Mouse (Mus musculus) erythroblast, embryonic 14.5 days (primary cell): Measurements from ENCODE around the gene Cyb5r3.

Experiments used
- GATA1 ChIP-seq: IDR thresholded peaks from 2 replicates; pipeline ENCODE4 v1.6.1; 2012; ENCODE audit warnings: low read length, inconsistent platforms, mixed read lengths
- TAL1 ChIP-seq: IDR thresholded peaks from 3 replicates; pipeline ENCODE4 v1.6.1; 2012; ENCODE audit warnings: low read length, inconsistent platforms, mixed read lengths

DNA sequence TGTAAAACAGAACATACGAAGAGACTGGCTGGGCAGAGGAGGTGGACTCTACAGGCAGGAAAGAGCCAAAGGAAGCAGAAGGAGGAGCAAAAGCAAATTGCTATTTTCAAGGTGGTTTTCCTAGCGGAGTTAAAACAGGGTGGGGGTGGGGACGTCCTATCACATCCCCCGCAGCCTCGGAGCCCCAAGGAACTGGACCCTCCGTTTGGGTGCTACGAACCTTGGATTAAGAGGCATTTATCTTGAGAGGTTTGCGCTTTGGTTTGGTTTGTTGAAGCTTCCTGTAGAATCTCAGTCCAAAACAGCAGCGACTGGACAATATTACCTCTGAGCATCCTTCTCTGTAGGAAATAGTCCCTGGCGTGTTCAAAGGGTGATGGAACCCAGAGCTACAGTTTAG lies 37.3 kb upstream of the Cyb5r3 start:
- no peak for TF ChIP-seq TAL1
- no peak for TF ChIP-seq GATA1
